Mouse (Mus musculus): Measurements from ENCODE around the gene Palld.

DNA sequence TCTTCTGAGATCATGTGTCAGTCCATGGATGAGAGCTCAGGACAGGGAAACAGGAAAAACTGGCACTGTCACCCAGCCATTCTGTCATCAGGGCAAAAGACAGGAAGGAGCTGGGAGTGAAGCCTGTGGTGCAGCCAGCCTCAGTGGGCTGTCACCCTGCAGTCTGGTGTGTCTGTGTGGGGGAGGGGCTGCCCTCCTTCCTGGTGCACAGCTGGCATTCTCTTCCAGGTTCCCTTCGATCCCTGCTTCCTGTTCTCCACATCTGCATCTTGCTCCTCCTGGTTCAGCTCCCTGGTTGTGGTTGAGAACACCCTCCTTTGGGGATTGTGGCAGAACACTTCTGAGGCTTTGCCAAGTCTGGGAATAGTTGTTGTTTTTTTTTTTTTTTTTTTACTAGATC, 207.1 kb downstream of the Palld start:
- TF ChIP-seq NANOG (IDR thresholded peaks at IDR 0.05; ENCODE audit: borderline replicate concordance, low read length) (no peak), CTCF (conservative IDR thresholded peaks at IDR 0.05; ENCODE audit: low read length) (no peak), POU5F1 (IDR thresholded peaks at IDR 0.05; ENCODE audit: borderline replicate concordance, low read length) (no peak)

Measured in E14TG2a.4 (cell line).